Mouse (Mus musculus) brain, embryonic 14.5 days (tissue): Measurements from ENCODE around the gene Wdr43.

Experiments
- CTCF ChIP-seq: fragments of 200-500 bp; IDR thresholded peaks from 2 replicates; pipeline ENCODE4 v1.5.1; 2012; ENCODE audit warnings: inconsistent platforms, mild to moderate bottlenecking, moderate library complexity, borderline replicate concordance; ENCODE audit not compliant: insufficient read depth, insufficient read length; ENCODE audit errors: extremely low read depth
- POLR2A ChIP-seq: fragments of 200-500 bp; IDR thresholded peaks from 2 replicates; pipeline ENCODE4 v1.6.1; 2012; ENCODE audit warnings: mild to moderate bottlenecking, inconsistent platforms, borderline replicate concordance; ENCODE audit not compliant: poor library complexity, insufficient read depth, insufficient read length, severe bottlenecking; ENCODE audit errors: extremely low read depth

DNA sequence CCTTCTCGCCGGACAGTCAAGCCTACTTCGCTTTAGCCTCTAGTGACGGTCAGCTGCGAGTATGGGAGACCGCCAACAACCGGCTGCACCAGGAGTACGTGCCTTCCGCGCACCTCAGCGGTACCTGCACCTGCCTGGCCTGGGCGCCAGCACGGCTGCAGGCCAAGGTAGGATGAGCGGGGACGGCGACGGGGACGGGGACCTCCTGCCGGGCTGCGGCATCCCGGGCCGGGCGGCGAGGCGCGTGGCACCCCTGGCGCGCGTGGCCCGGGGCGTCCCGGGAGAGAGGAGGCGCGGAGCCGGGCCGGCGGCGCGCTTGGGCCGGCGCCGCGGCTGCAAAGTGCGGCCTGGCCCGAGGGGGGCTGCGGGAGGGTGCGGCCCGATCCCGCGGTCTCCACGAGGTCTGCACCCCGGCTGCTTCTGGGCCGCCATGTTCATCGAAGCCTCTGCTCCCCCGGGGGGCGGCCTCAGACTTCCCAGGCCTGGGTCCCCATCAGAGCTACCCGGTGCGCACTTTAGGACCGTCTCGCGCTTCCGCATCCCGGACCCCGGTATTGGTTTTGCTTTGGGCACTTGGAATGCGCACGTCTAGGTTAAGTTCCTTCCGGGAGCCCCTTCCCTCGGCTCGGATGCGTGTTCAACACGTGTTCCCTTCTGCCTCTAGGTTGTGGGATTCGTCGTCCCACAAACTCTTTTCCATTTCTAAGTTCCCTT is 781 bp downstream of the Wdr43 start:
- TF ChIP-seq CTCF, result no peak
- TF ChIP-seq POLR2A, result no peak
